Mouse (Mus musculus): ENCODE measurements at regions not wholly inside any gene's neighbourhood (a gene's known extent, or its start where the extent isn't known, plus 50 kb on each side); places are given as distances from the start of the nearest gene placed in this dataset.

- DNase-seq = no peak
Observed at GRCm38 (mm10) chr4:47724331-47725004, 250.0 kb downstream of the Sec61b start.

- no peak for DNase-seq
Observed at GRCm38 (mm10) chr4:47725005-47725340, 250.5 kb downstream of the Sec61b start.

GRCm38 (mm10) chr4:47746498-47747190 is 272.2 kb downstream of the Sec61b start:
- no peak for DNase-seq

- DNase-seq = no peak
Observed at GRCm38 (mm10) chr4:47772230-47772920, 272.6 kb upstream of the Nr4a3 start.

- no peak for DNase-seq
Observed at GRCm38 (mm10) chr4:47774664-47775063, 270.3 kb upstream of the Nr4a3 start.

- DNase-seq = peak; percentile 8
Observed at GRCm38 (mm10) chr4:47781039-47781438, 263.9 kb upstream of the Nr4a3 start.

- no peak for DNase-seq
Observed at GRCm38 (mm10) chr4:47796977-47797376, 248.0 kb upstream of the Nr4a3 start.

GRCm38 (mm10) chr4:47799165-47799564 is 245.8 kb upstream of the Nr4a3 start:
- DNase-seq = no peak

- no peak for DNase-seq
Observed at GRCm38 (mm10) chr4:47803111-47803510, 241.8 kb upstream of the Nr4a3 start.

GRCm38 (mm10) chr4:47807877-47808276 is 237.1 kb upstream of the Nr4a3 start:
- no peak for DNase-seq

GRCm38 (mm10) chr4:47814030-47814429 is 230.9 kb upstream of the Nr4a3 start:
- no peak for DNase-seq

GRCm38 (mm10) chr4:47818371-47819159 is 226.4 kb upstream of the Nr4a3 start:
- DNase-seq = no peak

- DNase-seq = no peak
Observed at GRCm38 (mm10) chr4:47820562-47820961, 224.4 kb upstream of the Nr4a3 start.

GRCm38 (mm10) chr4:47823299-47823698 is 221.7 kb upstream of the Nr4a3 start:
- DNase-seq = no peak

GRCm38 (mm10) chr4:47824083-47824482 is 220.9 kb upstream of the Nr4a3 start:
- no peak for DNase-seq

- DNase-seq = no peak
Observed at GRCm38 (mm10) chr4:47832905-47833304, 212.0 kb upstream of the Nr4a3 start.

- DNase-seq = no peak
Observed at GRCm38 (mm10) chr4:47838411-47838810, 206.5 kb upstream of the Nr4a3 start.

- DNase-seq = no peak
Observed at GRCm38 (mm10) chr4:47842128-47842656, 202.8 kb upstream of the Nr4a3 start.

GRCm38 (mm10) chr4:47845239-47845638 is 199.7 kb upstream of the Nr4a3 start:
- no peak for DNase-seq

GRCm38 (mm10) chr4:47846389-47847318 is 198.3 kb upstream of the Nr4a3 start:
- no peak for DNase-seq

GRCm38 (mm10) chr4:47861151-47861550 is 183.8 kb upstream of the Nr4a3 start:
- DNase-seq = no peak
